Mouse (Mus musculus): ENCODE measurements around the gene H2-DMa. TPM values are rescaled to one million over a fixed set of nuclear protein-coding genes. Genes with fewer than 3 reads are reported as not detected.

H2-DMa gene
- 162 TPM for polyA plus RNA-seq (2015; fragmentation: Illumina TruSeq; extraction: RNeasy Lipid Tissue Mini Kit (QIAGEN cat#74804); ENCODE audit: insufficient read depth, low replicate concordance)

GRCm38 (mm10) chr17:34119249-34120179 is at the start of gene H2-DMa:
TSS of gene H2-DMa (plus strand) at chr17:34119541.

GRCm38 (mm10) chr17:34092197-34092875 is 27.0 kb upstream of the H2-DMa start, which contains the start of gene H2-Oa:
TSS of gene H2-Oa (plus strand) at chr17:34092340.

GRCm38 (mm10) chr17:34122188-34122984 is 3.0 kb downstream of the H2-DMa start, which contains the start of gene Brd2:
TSS of gene Brd2 (minus strand) at chr17:34122634.

GRCm38 (mm10) chr17:34143033-34143432 is 23.7 kb downstream of the H2-DMa start, which contains the start of gene H2-DMb2:
TSS of gene H2-DMb2 (plus strand) at chr17:34143307.

GRCm38 (mm10) chr17:34152923-34153322 is 33.6 kb downstream of the H2-DMa start, which contains the start of gene H2-DMb1:
TSS of gene H2-DMb1 (plus strand) at chr17:34153072.

GRCm38 (mm10) chr17:34187261-34187916 is 68.0 kb downstream of the H2-DMa start, which contains the start of the genes Tap1 and Psmb9:
TSS of gene Tap1 (plus strand) at chr17:34187553.
TSS of gene Psmb9 (minus strand) at chr17:34187764.

Other genes starting within 250 kb of the H2-DMa start
- not detected for gene Gm7029, start 245.7 kb upstream of the H2-DMa start, polyA plus RNA-seq (2015; fragmentation: Illumina TruSeq; extraction: RNeasy Lipid Tissue Mini Kit (QIAGEN cat#74804); ENCODE audit: insufficient read depth, low replicate concordance)
- 5.8 TPM for gene Kifc1, start 228.9 kb upstream of the H2-DMa start, polyA plus RNA-seq (2015; fragmentation: Illumina TruSeq; extraction: RNeasy Lipid Tissue Mini Kit (QIAGEN cat#74804); ENCODE audit: insufficient read depth, low replicate concordance)
- 1.5 TPM for gene Platr17, start 214.4 kb upstream of the H2-DMa start, polyA plus RNA-seq (2015; fragmentation: Illumina TruSeq; extraction: RNeasy Lipid Tissue Mini Kit (QIAGEN cat#74804); ENCODE audit: insufficient read depth, low replicate concordance)
- 39.7 TPM for gene Daxx, start 210.1 kb upstream of the H2-DMa start, polyA plus RNA-seq (2015; fragmentation: Illumina TruSeq; extraction: RNeasy Lipid Tissue Mini Kit (QIAGEN cat#74804); ENCODE audit: insufficient read depth, low replicate concordance)
- 143 TPM for gene Tapbp, start 203.6 kb upstream of the H2-DMa start, polyA plus RNA-seq (2015; fragmentation: Illumina TruSeq; extraction: RNeasy Lipid Tissue Mini Kit (QIAGEN cat#74804); ENCODE audit: insufficient read depth, low replicate concordance)
- 10.6 TPM for gene Zbtb22, start 203.6 kb upstream of the H2-DMa start, polyA plus RNA-seq (2015; fragmentation: Illumina TruSeq; extraction: RNeasy Lipid Tissue Mini Kit (QIAGEN cat#74804); ENCODE audit: insufficient read depth, low replicate concordance)
- 55.9 TPM for gene Rgl2, start 190.0 kb upstream of the H2-DMa start, polyA plus RNA-seq (2015; fragmentation: Illumina TruSeq; extraction: RNeasy Lipid Tissue Mini Kit (QIAGEN cat#74804); ENCODE audit: insufficient read depth, low replicate concordance)
- 50.2 TPM for gene Pfdn6, start 179.2 kb upstream of the H2-DMa start, polyA plus RNA-seq (2015; fragmentation: Illumina TruSeq; extraction: RNeasy Lipid Tissue Mini Kit (QIAGEN cat#74804); ENCODE audit: insufficient read depth, low replicate concordance)
- 6.0 TPM for gene Wdr46, start 178.9 kb upstream of the H2-DMa start, polyA plus RNA-seq (2015; fragmentation: Illumina TruSeq; extraction: RNeasy Lipid Tissue Mini Kit (QIAGEN cat#74804); ENCODE audit: insufficient read depth, low replicate concordance)
- 4.4 TPM for gene B3galt4, start 168.1 kb upstream of the H2-DMa start, polyA plus RNA-seq (2015; fragmentation: Illumina TruSeq; extraction: RNeasy Lipid Tissue Mini Kit (QIAGEN cat#74804); ENCODE audit: insufficient read depth, low replicate concordance)
- gene Vps52, start 163.7 kb upstream of the H2-DMa start, polyA plus RNA-seq (2015; fragmentation: Illumina TruSeq; extraction: RNeasy Lipid Tissue Mini Kit (QIAGEN cat#74804); ENCODE audit: insufficient read depth, low replicate concordance), result 28.2 TPM
- 1,734 TPM for gene Rps18, start 163.5 kb upstream of the H2-DMa start, polyA plus RNA-seq (2015; fragmentation: Illumina TruSeq; extraction: RNeasy Lipid Tissue Mini Kit (QIAGEN cat#74804); ENCODE audit: insufficient read depth, low replicate concordance)
- 3,352 TPM for gene H2-K1, start 119.2 kb upstream of the H2-DMa start, polyA plus RNA-seq (2015; fragmentation: Illumina TruSeq; extraction: RNeasy Lipid Tissue Mini Kit (QIAGEN cat#74804); ENCODE audit: insufficient read depth, low replicate concordance)
- 10.5 TPM for gene Ring1, start 94.9 kb upstream of the H2-DMa start, polyA plus RNA-seq (2015; fragmentation: Illumina TruSeq; extraction: RNeasy Lipid Tissue Mini Kit (QIAGEN cat#74804); ENCODE audit: insufficient read depth, low replicate concordance)
- 137 TPM for gene H2-Ke6, start 91.5 kb upstream of the H2-DMa start, polyA plus RNA-seq (2015; fragmentation: Illumina TruSeq; extraction: RNeasy Lipid Tissue Mini Kit (QIAGEN cat#74804); ENCODE audit: insufficient read depth, low replicate concordance)
- 38.7 TPM for gene Slc39a7, start 87.9 kb upstream of the H2-DMa start, polyA plus RNA-seq (2015; fragmentation: Illumina TruSeq; extraction: RNeasy Lipid Tissue Mini Kit (QIAGEN cat#74804); ENCODE audit: insufficient read depth, low replicate concordance)
- 24.2 TPM for gene Rxrb, start 87.7 kb upstream of the H2-DMa start, polyA plus RNA-seq (2015; fragmentation: Illumina TruSeq; extraction: RNeasy Lipid Tissue Mini Kit (QIAGEN cat#74804); ENCODE audit: insufficient read depth, low replicate concordance)
- 0.94 TPM for gene Col11a2, start 80.1 kb upstream of the H2-DMa start, polyA plus RNA-seq (2015; fragmentation: Illumina TruSeq; extraction: RNeasy Lipid Tissue Mini Kit (QIAGEN cat#74804); ENCODE audit: insufficient read depth, low replicate concordance)
- 69.0 TPM for gene H2-Oa, start 27.2 kb upstream of the H2-DMa start, polyA plus RNA-seq (2015; fragmentation: Illumina TruSeq; extraction: RNeasy Lipid Tissue Mini Kit (QIAGEN cat#74804); ENCODE audit: insufficient read depth, low replicate concordance)
- 245 TPM for gene Brd2, start 3.1 kb downstream of the H2-DMa start, polyA plus RNA-seq (2015; fragmentation: Illumina TruSeq; extraction: RNeasy Lipid Tissue Mini Kit (QIAGEN cat#74804); ENCODE audit: insufficient read depth, low replicate concordance)
- gene H2-DMb2, start 23.8 kb downstream of the H2-DMa start, polyA plus RNA-seq (2015; fragmentation: Illumina TruSeq; extraction: RNeasy Lipid Tissue Mini Kit (QIAGEN cat#74804); ENCODE audit: insufficient read depth, low replicate concordance), result 497 TPM
- 222 TPM for gene H2-DMb1, start 33.5 kb downstream of the H2-DMa start, polyA plus RNA-seq (2015; fragmentation: Illumina TruSeq; extraction: RNeasy Lipid Tissue Mini Kit (QIAGEN cat#74804); ENCODE audit: insufficient read depth, low replicate concordance)
- gene Tap1, start 68.0 kb downstream of the H2-DMa start, polyA plus RNA-seq (2015; fragmentation: Illumina TruSeq; extraction: RNeasy Lipid Tissue Mini Kit (QIAGEN cat#74804); ENCODE audit: insufficient read depth, low replicate concordance), result 94.6 TPM
- 164 TPM for gene Psmb9, start 68.2 kb downstream of the H2-DMa start, polyA plus RNA-seq (2015; fragmentation: Illumina TruSeq; extraction: RNeasy Lipid Tissue Mini Kit (QIAGEN cat#74804); ENCODE audit: insufficient read depth, low replicate concordance)
- gene Psmb8, start 78.2 kb downstream of the H2-DMa start, polyA plus RNA-seq (2015; fragmentation: Illumina TruSeq; extraction: RNeasy Lipid Tissue Mini Kit (QIAGEN cat#74804); ENCODE audit: insufficient read depth, low replicate concordance), result 229 TPM
- 38.1 TPM for gene Tap2, start 84.0 kb downstream of the H2-DMa start, polyA plus RNA-seq (2015; fragmentation: Illumina TruSeq; extraction: RNeasy Lipid Tissue Mini Kit (QIAGEN cat#74804); ENCODE audit: insufficient read depth, low replicate concordance)
- 1,133 TPM for gene H2-Ob, start 119.4 kb downstream of the H2-DMa start, polyA plus RNA-seq (2015; fragmentation: Illumina TruSeq; extraction: RNeasy Lipid Tissue Mini Kit (QIAGEN cat#74804); ENCODE audit: insufficient read depth, low replicate concordance)
- 2,500 TPM for gene H2-Ab1, start 138.1 kb downstream of the H2-DMa start, polyA plus RNA-seq (2015; fragmentation: Illumina TruSeq; extraction: RNeasy Lipid Tissue Mini Kit (QIAGEN cat#74804); ENCODE audit: insufficient read depth, low replicate concordance)
- 4,264 TPM for gene H2-Aa, start 168.3 kb downstream of the H2-DMa start, polyA plus RNA-seq (2015; fragmentation: Illumina TruSeq; extraction: RNeasy Lipid Tissue Mini Kit (QIAGEN cat#74804); ENCODE audit: insufficient read depth, low replicate concordance)
- 1,984 TPM for gene H2-Eb1, start 186.3 kb downstream of the H2-DMa start, polyA plus RNA-seq (2015; fragmentation: Illumina TruSeq; extraction: RNeasy Lipid Tissue Mini Kit (QIAGEN cat#74804); ENCODE audit: insufficient read depth, low replicate concordance)
- 75.2 TPM for gene H2-Eb2, start 206.1 kb downstream of the H2-DMa start, polyA plus RNA-seq (2015; fragmentation: Illumina TruSeq; extraction: RNeasy Lipid Tissue Mini Kit (QIAGEN cat#74804); ENCODE audit: insufficient read depth, low replicate concordance)
- gene Btnl2, start 235.3 kb downstream of the H2-DMa start, polyA plus RNA-seq (2015; fragmentation: Illumina TruSeq; extraction: RNeasy Lipid Tissue Mini Kit (QIAGEN cat#74804); ENCODE audit: insufficient read depth, low replicate concordance), result 6.9 TPM

Data from spleen, adult 10 weeks (tissue).